Mouse (Mus musculus) gastrocnemius, postnatal 4 days (tissue): Measurements from ENCODE around the gene Odf3l2. TPM values are rescaled to one million over a fixed set of nuclear protein-coding genes. Genes with fewer than 3 reads are reported as not detected.
A peak's percentile ranks its signal among the peaks of the same experiment; 100 is the strongest.

ENCODE experiments used
- DNase-seq, 2 experiments: peaks; one replicate each; pipeline ENCODE4 v3.0.0; 2021 to 2022; ENCODE audit warnings: low spot score in 2 of 2, mixed read lengths in 2 of 2
- total RNA-seq, 2 experiments: library from RNA; stranded (reverse); gene quantifications; 2 replicates each; pipeline ENCODE4 v1.2.3; 2021

The Odf3l2 gene
- total RNA-seq, 2 experiments from 2014 or later = not detected

- no peak for DNase-seq
Measured at GRCm38 (mm10) chr10:79631432-79631831, 14.1 kb downstream of the Odf3l2 start.

- DNase-seq = no peak
Measured at GRCm38 (mm10) chr10:79628377-79628776, 17.2 kb downstream of the Odf3l2 start.

GRCm38 (mm10) chr10:79626156-79626555 is 19.4 kb downstream of the Odf3l2 start:
- no peak for DNase-seq

- DNase-seq = no peak
Measured at GRCm38 (mm10) chr10:79625398-79625797, 20.1 kb downstream of the Odf3l2 start.

GRCm38 (mm10) chr10:79623950-79624349 is 21.6 kb downstream of the Odf3l2 start:
- no peak for DNase-seq

GRCm38 (mm10) chr10:79616376-79616775 is 29.2 kb downstream of the Odf3l2 start:
- DNase-seq = no peak

- DNase-seq = no peak
Measured at GRCm38 (mm10) chr10:79615860-79616259, 29.7 kb downstream of the Odf3l2 start.

GRCm38 (mm10) chr10:79614305-79614643 is 31.3 kb downstream of the Odf3l2 start:
- DNase-seq = no peak

- DNase-seq = peak in 1 of 2 experiments; percentile 30
Measured at GRCm38 (mm10) chr10:79613578-79614304, 31.8 kb downstream of the Odf3l2 start, which contains the start of gene C2cd4c. Gene C2cd4c, minus strand, starts transcription at chr10:79614025.

- DNase-seq = no peak
Measured at GRCm38 (mm10) chr10:79612192-79613135, 33.1 kb downstream of the Odf3l2 start.

GRCm38 (mm10) chr10:79611296-79611695 is 34.2 kb downstream of the Odf3l2 start:
- no peak for DNase-seq

GRCm38 (mm10) chr10:79609276-79609675 is 36.3 kb downstream of the Odf3l2 start:
- no peak for DNase-seq

GRCm38 (mm10) chr10:79607892-79608291 is 37.6 kb downstream of the Odf3l2 start:
- DNase-seq = no peak

GRCm38 (mm10) chr10:79606537-79606936 is 39.0 kb downstream of the Odf3l2 start:
- DNase-seq = no peak

GRCm38 (mm10) chr10:79597936-79598230 is 47.7 kb downstream of the Odf3l2 start:
- DNase-seq = no peak

- DNase-seq = no peak
Measured at GRCm38 (mm10) chr10:79597051-79597935, 48.2 kb downstream of the Odf3l2 start.

GRCm38 (mm10) chr10:79595590-79595929 is 50.0 kb downstream of the Odf3l2 start:
- no peak for DNase-seq

- peak in 1 of 2 experiments; percentile 55 for DNase-seq
Measured at GRCm38 (mm10) chr10:79594872-79595589, 50.5 kb downstream of the Odf3l2 start.

GRCm38 (mm10) chr10:79594111-79594510 is 51.4 kb downstream of the Odf3l2 start:
- no peak for DNase-seq

- no peak for DNase-seq
Measured at GRCm38 (mm10) chr10:79590702-79591101, 54.8 kb downstream of the Odf3l2 start.
